Mouse (Mus musculus) olfactory bulb, adult 2 months (tissue): ENCODE data around the gene Vps26a.
"Not testable (repeated sequence)": the region's sequence is repeated elsewhere in the genome, so short reads cannot be mapped to it uniquely, and the experiment has no call there.

Source experiments
- CTCF ChIP-seq: fragments of 200-500 bp; IDR thresholded peaks from 2 replicates; pipeline ENCODE4 v1.5.1; 2012; ENCODE audit warnings: low read depth, mild to moderate bottlenecking, low read length, moderate library complexity; ENCODE audit not compliant: insufficient read depth
- POLR2A ChIP-seq: fragments of 200-500 bp; IDR thresholded peaks from 2 replicates; pipeline ENCODE4 v1.6.1; 2012; ENCODE audit warnings: mild to moderate bottlenecking, low read depth, low read length, moderate library complexity; ENCODE audit not compliant: insufficient read depth

- not testable (repeated sequence) for TF ChIP-seq POLR2A, CTCF
These were observed 34.6 kb downstream of the Vps26a start for GRCm38 (mm10) chr10:62452001-62452400.
